Mouse (Mus musculus) midbrain, embryonic 10.5 days (tissue): ENCODE data around the gene S100a5. TPM values are rescaled to one million over a fixed set of nuclear protein-coding genes. Genes with fewer than 3 reads are reported as not detected.

Experiments
- DNase-seq: peaks from one replicate; pipeline ENCODE4 v3.0.0-alpha.2; 2017; ENCODE audit warnings: low spot score
- H3K27ac ChIP-seq: fragments of 300-500 bp; sonication (generic); replicated peaks from 2 replicates; pipeline ENCODE4 v1.5.1; 2016; ENCODE audit warnings: mild to moderate bottlenecking
- H3K27me3 ChIP-seq: fragments of 300-500 bp; sonication (generic); 2 replicates; pipeline ENCODE4 v1.6.1; 2016; ENCODE audit warnings: low read depth, mild to moderate bottlenecking; ENCODE audit not compliant: poor library complexity, severe bottlenecking
- H3K36me3 ChIP-seq: fragments of 300-500 bp; sonication (generic); 2 replicates; pipeline ENCODE4 v1.6.1; 2016; ENCODE audit warnings: mild to moderate bottlenecking, moderate library complexity
- H3K4me1 ChIP-seq: fragments of 300-500 bp; sonication (generic); 2 replicates; pipeline ENCODE4 v1.6.1; 2016
- H3K4me3 ChIP-seq: fragments of 300-500 bp; sonication (generic); 2 replicates; pipeline ENCODE4 v1.5.1; 2016; ENCODE audit warnings: mild to moderate bottlenecking, moderate library complexity
- H3K9me3 ChIP-seq: fragments of 300-500 bp; sonication (generic); replicated peaks from 2 replicates; pipeline ENCODE4 v1.6.1; 2016; ENCODE audit warnings: mild to moderate bottlenecking
- WGBS: fragments of 180-500 bp; shearing (Covaris S2); methylation state at CpG from one replicate; pipeline ENCODE4 v1.1.7; 2016; 5-methylcytosine and 5-hydroxymethylcytosine counted together
- polyA plus RNA-seq: library from polyadenylated mRNA; unstranded; fragments of >200 nt; fragmentation: Nextera tagmentation; extraction: Ambion mirVana; gene quantifications from 2 replicates; pipeline ENCODE4 v1.2.1, GENCODE M21; 2016

S100a5 gene
- polyA plus RNA-seq, 1 experiment from 2014 or later, result not detected

DNA sequence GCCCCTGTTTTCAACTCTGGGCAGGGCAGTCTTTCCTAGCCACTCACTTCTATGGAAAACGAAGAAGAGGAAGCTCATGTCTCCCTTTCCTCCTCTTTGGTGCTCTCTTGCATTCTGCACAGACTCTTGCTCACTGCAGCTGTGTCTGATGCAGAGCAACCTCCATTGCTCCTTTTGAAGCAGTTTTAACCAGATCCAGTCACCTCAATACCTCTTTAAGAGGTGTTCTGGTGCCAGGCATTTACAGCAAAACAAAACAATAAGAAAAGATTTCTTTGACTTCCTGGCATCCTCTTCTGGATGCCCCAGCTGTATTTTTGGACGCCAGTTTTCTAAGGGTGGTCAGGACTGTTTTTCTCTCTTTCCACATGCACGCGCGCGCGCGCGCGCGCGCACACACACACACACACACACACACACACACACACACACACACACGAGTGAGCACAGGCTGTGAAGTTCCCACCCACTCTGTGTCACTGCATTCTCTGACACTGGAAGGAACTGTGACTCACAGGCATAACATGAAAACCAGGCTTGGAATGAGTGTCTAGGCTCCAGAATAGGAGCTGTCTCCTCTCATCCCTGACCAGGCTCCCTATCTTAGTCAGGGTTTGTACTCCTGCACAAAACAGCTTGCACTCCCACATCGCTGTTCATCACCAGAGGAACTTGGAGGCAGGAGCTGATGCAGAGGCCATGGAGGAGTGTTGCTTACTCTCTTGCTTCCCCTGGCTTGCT lies 20.8 kb upstream of the S100a5 start:
- Histone ChIP-seq H3K36me3 (no peaks in the 10 kb centered on the region), H3K4me3 (no peak overlapping the region), H3K9me3 (no peaks in the 10 kb centered on the region), H3K4me1 (peaks cover 11% of the 10 kb centered on the region), H3K27ac (no peak overlapping the region), H3K27me3 (no peaks in the 10 kb centered on the region)
- WGBS, result 93% methylated on average over 14 of the region's 14 CpGs
- no peak for DNase-seq

DNA sequence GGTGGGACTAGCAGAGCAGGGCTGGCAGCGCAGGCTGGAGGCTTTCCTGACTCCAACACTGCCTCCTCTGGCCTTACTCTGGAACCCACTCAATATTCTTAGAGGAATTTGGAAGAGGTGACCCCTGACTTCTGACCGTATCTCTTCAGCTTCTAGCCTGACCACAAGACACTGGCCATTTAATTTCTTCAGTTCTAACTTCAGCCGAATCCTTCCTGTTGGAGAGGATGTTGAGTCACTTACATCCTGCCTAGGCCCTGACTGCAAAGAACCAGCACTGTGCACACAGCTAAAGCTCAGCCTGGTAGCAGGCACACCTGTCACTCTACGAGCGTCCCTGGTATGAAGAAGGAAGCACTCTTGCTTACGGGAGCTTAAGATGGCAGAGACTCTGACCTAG lies 18.9 kb upstream of the S100a5 start:
- Histone ChIP-seq H3K4me3 (no peak overlapping the region), H3K27me3 (no peaks in the 10 kb centered on the region), H3K27ac (no peak overlapping the region), H3K36me3 (no peaks in the 10 kb centered on the region), H3K4me1 (no peaks in the 10 kb centered on the region), H3K9me3 (no peaks in the 10 kb centered on the region; the same call in 1 of the 2 replicates)
- WGBS, result 87% methylated on average over 6 of the region's 6 CpGs
- DNase-seq, result no peak

DNA sequence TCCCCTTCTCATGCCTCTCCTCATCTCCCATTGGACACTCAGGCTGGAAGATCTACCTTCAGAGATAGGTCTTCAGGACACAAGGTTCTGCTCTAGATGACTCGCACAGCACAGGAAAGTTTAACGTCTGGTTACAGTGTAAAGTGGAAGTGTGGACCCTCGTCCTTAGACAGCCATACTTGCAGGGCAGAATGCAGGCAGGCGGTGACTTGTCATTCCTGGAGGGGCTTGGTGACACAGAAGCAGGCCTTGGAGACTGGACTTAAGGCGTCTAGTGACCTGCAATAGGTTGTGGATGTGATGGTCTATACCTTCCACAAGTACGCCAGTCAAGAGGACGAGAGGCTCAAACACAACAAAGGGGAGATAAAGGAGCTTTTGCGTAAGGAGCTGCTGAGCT lies 18.4 kb upstream of the S100a5 start, which contains the start of gene S100a2:
Gene S100a2 (plus strand): TSS at position 301 of the 400 bp plus-strand sequence.
- no peaks in the 10 kb centered on the region for H3K36me3 ChIP-seq
- no peak for DNase-seq
- H3K27me3 ChIP-seq, result no peaks in the 10 kb centered on the region
- WGBS, result 84% methylated on average over 8 of the region's 8 CpGs
- H3K9me3 ChIP-seq, result no peaks in the 10 kb centered on the region; the same call in 1 of the 2 replicates
- no peak within 1 kb of the TSS for H3K27ac ChIP-seq
- H3K4me3 ChIP-seq, result no peak within 1 kb of the TSS
- H3K4me1 ChIP-seq, result no peaks in the 10 kb centered on the region

DNA sequence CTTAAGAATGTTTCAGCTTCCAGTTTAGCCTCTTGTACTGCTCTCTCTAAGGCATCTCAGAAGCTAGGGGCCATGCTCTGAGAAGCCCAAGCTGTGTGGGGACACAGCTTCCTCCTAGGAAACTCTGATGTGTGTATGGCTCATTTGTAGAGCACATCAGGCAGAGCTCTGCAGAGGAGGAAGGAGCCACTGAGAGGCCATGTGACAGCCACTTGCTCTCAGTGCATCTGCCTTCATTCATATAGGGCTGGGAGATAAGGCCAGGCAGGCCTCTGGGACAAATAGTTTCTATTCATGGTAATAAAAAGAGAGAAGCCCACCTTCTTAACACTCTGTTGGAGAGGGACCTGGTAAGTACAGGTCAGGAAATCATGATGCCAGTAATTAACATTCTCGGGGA lies 13.9 kb upstream of the S100a5 start:
- Histone ChIP-seq H3K27me3 (no peaks in the 10 kb centered on the region), H3K4me1 (0 out of 2 replicates have a peak, but pooled peaks cover 3% of the 10 kb centered on the region), H3K27ac (no peak overlapping the region), H3K36me3 (no peaks in the 10 kb centered on the region), H3K4me3 (no peak overlapping the region), H3K9me3 (no peaks in the 10 kb centered on the region; the same call in 1 of the 2 replicates)
- 82% methylated on average over 1 of the region's 1 CpGs for WGBS
- DNase-seq, result no peak

DNA sequence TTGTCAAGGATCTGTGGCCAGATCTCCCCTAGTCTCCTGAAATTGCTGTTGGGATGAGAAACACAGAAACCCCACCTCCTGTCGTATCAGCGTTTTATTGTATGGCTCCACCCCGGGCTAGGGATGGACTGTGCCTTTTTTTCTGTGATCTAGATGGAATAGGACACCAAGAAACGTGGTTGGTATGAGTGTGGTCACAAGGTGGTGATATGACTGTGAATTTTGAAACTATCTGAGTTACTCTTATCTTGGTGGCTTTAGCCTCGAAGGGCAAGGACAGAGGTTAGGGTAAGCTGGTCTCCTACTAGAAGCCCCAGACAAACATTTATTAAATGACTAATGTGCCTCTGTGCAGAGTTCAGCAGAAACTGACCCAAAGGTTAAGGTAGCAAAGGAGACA lies 12.8 kb upstream of the S100a5 start:
- Histone ChIP-seq H3K9me3 (no peaks in the 10 kb centered on the region; the same call in 1 of the 2 replicates), H3K4me3 (no peak overlapping the region), H3K36me3 (no peaks in the 10 kb centered on the region), H3K4me1 (0 out of 2 replicates have a peak, but pooled peaks cover 3% of the 10 kb centered on the region), H3K27ac (no peak overlapping the region), H3K27me3 (no peaks in the 10 kb centered on the region)
- WGBS, result 83% methylated on average over 5 of the region's 5 CpGs
- DNase-seq, result no peak

DNA sequence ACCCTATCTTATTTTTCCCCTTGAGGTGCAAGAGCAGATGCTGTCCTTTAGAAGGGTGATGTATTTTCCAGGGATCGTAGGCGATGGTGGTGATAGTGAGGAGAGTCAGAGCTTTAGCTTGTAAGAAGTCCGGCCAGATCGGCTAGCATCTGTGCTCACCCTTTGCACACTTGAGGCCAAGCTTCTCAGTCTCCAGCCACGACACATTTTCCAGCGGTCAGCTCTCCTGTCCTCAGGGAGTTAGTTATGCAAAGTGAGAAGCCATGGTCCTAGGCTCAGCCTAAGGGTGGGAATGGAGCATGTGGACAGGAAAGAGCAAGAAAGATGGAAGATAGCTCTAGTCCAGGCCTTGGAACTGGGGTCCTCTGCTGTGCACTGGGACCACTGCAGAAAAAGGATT lies 11.5 kb upstream of the S100a5 start:
- H3K27ac ChIP-seq, result no peak overlapping the region
- 0 out of 2 replicates have a peak, but pooled peaks cover 3% of the 10 kb centered on the region for H3K4me1 ChIP-seq
- WGBS, result 89% methylated on average over 6 of the region's 6 CpGs
- H3K9me3 ChIP-seq, result no peaks in the 10 kb centered on the region; the same call in 1 of the 2 replicates
- no peak overlapping the region for H3K4me3 ChIP-seq
- DNase-seq, result no peak
- no peaks in the 10 kb centered on the region for H3K27me3 ChIP-seq
- H3K36me3 ChIP-seq, result no peaks in the 10 kb centered on the region

DNA sequence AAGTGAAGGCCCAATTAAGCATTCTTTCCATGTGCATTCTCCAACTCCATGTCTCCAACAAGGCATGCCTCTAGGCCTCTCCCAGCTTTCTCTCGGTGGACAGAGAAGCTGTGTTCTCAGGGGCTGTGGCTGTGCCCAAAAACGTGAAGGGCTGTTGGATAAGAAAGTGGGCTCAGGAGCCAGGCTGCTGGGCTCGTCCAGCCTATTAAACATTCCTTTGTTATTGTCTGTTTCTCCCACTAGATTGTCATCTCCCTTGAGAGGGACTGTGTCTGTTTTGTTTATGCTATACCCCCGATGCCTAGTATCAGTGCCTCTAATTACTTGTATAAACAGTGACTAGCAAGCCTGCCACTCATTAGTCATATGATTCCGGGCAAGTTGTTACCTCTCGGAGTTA lies 10.6 kb upstream of the S100a5 start:
- Histone ChIP-seq H3K27ac (no peak overlapping the region), H3K27me3 (no peaks in the 10 kb centered on the region), H3K36me3 (no peaks in the 10 kb centered on the region), H3K4me3 (no peak overlapping the region), H3K9me3 (no peaks in the 10 kb centered on the region; the same call in 1 of the 2 replicates), H3K4me1 (0 out of 2 replicates have a peak, but pooled peaks cover 3% of the 10 kb centered on the region)
- DNase-seq, result no peak
- 62% methylated on average over 6 of the region's 6 CpGs for WGBS

DNA sequence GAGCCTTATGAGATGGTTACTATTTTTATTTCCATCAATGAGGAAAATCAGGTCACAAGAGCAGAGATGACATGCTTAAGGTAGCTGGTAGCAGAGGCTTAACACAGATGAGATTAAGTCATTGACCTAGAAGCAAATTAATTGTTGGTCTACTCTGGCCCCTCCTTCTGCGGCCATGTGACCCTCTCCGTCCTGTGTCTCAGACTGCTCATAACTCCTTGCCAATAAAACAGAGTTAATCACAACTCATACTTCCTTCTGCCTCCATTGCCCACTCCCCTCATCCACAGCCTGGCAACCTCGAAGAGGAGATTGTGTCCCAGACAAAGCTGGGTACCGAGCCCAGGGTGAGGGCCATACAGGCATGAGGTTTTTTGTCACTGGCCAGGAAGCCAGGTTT lies 10.1 kb upstream of the S100a5 start:
- no peaks in the 10 kb centered on the region for H3K36me3 ChIP-seq
- H3K27ac ChIP-seq, result no peak overlapping the region
- H3K27me3 ChIP-seq, result no peaks in the 10 kb centered on the region
- H3K4me1 ChIP-seq, result 0 out of 2 replicates have a peak, but pooled peaks cover 3% of the 10 kb centered on the region
- WGBS, result 80% methylated on average over 4 of the region's 4 CpGs
- no peaks in the 10 kb centered on the region; the same call in 1 of the 2 replicates for H3K9me3 ChIP-seq
- H3K4me3 ChIP-seq, result no peak overlapping the region
- DNase-seq, result no peak

DNA sequence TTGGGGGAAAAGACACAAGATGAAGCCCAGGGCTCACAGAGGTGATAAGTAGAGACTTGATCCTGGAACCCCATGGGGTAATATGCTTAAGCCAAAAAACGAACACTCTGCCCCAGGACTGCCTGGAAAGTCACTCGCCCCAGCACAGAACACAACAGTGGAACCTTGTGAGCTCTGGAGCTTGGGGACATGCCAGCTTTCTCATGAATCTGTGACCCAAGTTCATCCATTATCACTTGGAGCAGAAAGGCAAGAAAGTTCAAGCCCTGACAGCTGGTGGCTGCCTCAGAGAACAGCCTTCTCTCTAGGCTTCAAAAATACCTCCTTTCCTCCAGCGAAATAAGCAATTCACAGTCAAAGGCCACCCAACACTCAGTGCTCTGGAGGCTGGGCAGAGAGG lies 8.9 kb upstream of the S100a5 start:
- H3K36me3 ChIP-seq, result no peaks in the 10 kb centered on the region
- no peaks in the 10 kb centered on the region for H3K27me3 ChIP-seq
- 79% methylated on average over 3 of the region's 3 CpGs for WGBS
- no peak for DNase-seq
- no peak overlapping the region for H3K4me3 ChIP-seq
- no peaks in the 10 kb centered on the region for H3K9me3 ChIP-seq
- no peak overlapping the region for H3K27ac ChIP-seq
- 0 out of 2 replicates have a peak, but pooled peaks cover 3% of the 10 kb centered on the region for H3K4me1 ChIP-seq

DNA sequence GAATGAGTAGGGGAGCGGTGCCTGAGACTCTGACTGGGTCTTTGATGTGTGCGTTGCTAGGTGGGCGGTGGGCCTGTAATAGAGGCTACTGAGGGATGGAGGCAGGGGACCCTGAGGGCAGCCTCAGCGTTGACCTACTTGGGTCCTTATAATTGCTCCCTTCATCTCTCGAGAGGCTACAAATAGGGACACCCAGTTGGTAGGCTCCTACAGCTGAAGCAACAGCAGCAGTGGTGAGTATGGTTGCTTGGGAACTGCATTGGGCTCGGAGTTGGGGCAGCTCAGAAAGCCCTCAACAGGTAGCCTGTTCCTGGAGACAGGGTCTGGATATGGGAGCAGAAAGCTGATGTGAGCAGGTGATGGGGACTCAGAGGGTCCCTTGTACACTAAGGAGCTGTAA lies 8.3 kb upstream of the S100a5 start:
- H3K27me3 ChIP-seq, result no peaks in the 10 kb centered on the region
- H3K27ac ChIP-seq, result no peak overlapping the region
- no peaks in the 10 kb centered on the region for H3K9me3 ChIP-seq
- 0 out of 2 replicates have a peak, but pooled peaks cover 3% of the 10 kb centered on the region for H3K4me1 ChIP-seq
- H3K4me3 ChIP-seq, result no peak overlapping the region
- WGBS, result 87% methylated on average over 6 of the region's 6 CpGs
- DNase-seq, result no peak
- H3K36me3 ChIP-seq, result no peaks in the 10 kb centered on the region

DNA sequence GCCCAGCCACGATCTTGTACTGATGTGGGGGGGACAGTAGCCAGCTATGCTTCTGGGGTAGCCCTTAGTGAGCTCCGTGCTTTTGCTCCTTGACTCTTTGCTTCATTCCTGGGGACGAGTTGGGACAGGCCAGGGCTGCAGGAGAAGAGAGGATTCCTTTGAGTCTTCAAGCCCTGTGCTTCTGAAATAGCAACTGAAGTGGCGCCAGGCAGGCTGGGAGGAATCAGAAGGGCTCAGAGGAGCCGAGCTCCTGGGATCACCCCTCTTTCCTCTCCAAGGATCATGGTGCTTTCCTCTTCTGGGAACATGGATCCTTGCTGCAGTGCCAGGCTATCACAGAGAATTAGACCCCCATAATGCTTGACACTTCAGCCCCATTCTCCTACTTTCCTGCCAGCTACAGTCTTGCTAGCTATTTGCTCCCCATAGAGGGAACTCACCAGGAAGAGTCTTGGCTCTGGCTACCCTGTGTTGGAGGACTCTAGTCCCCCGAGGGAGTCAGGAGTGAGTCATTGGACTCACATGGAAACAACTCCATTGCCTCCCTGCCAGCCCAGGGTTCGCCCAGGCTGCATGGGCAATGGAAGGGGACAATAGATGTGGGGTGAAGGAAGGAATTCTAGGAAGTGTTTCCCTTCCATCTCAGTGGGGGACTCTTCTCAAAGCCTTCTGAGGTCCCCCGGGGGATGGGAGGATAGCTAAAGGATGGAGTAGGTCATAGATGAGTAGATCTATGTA lies 7.7 kb upstream of the S100a5 start:
- 0 out of 2 replicates have a peak, but pooled peaks cover 3% of the 10 kb centered on the region for H3K4me1 ChIP-seq
- no peaks in the 10 kb centered on the region for H3K36me3 ChIP-seq
- H3K4me3 ChIP-seq, result no peak overlapping the region
- H3K27me3 ChIP-seq, result no peaks in the 10 kb centered on the region
- no peak for DNase-seq
- no peaks in the 10 kb centered on the region for H3K9me3 ChIP-seq
- WGBS, result 80% methylated on average over 8 of the region's 8 CpGs
- H3K27ac ChIP-seq, result no peak overlapping the region

DNA sequence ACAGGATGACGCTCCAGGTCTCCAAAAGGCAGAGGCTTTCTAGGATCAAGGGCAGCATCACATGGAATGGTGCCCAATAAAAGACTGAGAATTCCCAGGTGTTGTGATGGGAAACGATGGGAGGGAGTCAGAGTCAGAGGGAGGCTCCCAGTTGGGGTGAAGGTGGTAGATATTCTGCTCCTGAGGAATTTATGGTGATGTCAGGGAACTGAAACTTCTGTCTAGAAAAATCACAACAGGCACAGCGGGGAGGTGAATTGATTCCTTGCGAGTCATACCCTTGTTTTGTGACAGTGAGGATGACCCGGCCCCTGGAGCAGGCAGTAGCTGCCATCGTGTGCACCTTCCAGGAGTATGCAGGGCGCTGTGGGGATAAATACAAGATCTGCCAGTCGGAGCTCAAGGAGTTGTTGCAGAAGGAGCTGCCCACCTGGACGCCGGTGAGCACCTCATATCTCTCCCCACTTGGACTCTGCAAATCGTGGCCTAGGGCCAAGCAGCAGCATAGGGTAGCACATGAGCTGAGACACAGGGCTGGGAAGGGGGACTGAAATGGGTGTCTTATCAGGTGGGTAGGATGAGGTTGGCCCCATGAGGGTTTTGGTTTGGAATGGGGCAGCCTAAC lies 6.7 kb upstream of the S100a5 start, which contains the start of gene Gm42674:
Gene Gm42674 (plus strand): TSS at position 419 of the 625 bp plus-strand sequence.
- H3K27me3 ChIP-seq, result no peaks in the 10 kb centered on the region
- H3K27ac ChIP-seq, result no peak within 1 kb of the TSS
- no peak for DNase-seq
- H3K4me1 ChIP-seq, result 0 out of 2 replicates have a peak, but pooled peaks cover 3% of the 10 kb centered on the region
- H3K4me3 ChIP-seq, result no peak within 1 kb of the TSS
- 83% methylated on average over 11 of the region's 11 CpGs for WGBS
- H3K9me3 ChIP-seq, result no peaks in the 10 kb centered on the region
- no peaks in the 10 kb centered on the region for H3K36me3 ChIP-seq
